Mouse (Mus musculus) intestine, embryonic 14.5 days (tissue): ENCODE data around the gene Vipr1. TPM values are rescaled to one million over a fixed set of nuclear protein-coding genes. Genes with fewer than 3 reads are reported as not detected.

Experiments used
- ATAC-seq: fragments of 200-750 bp; cut with Nextera tagmentation; replicated peaks from 2 replicates; pipeline ENCODE4 v1.8.0; 2017; ENCODE audit warnings: low read depth, moderate number of reproducible peaks, moderate TSS enrichment, moderate library complexity; ENCODE audit not compliant: low FRiP score, low TSS enrichment
- DNase-seq: peaks from one replicate; pipeline ENCODE4 v3.0.0-alpha.2; 2018; ENCODE audit warnings: low spot score
- H3K27ac ChIP-seq: fragments of 300-500 bp; sonication (generic); 2 replicates; pipeline ENCODE4 v1.5.1; 2014; ENCODE audit warnings: low read depth, mild to moderate bottlenecking, control low read depth
- H3K27me3 ChIP-seq: fragments of 300-500 bp; sonication (generic); replicated peaks from 2 replicates; pipeline ENCODE4 v1.6.1; 2014; ENCODE audit warnings: low read length, control low read depth; ENCODE audit not compliant: control insufficient read depth, insufficient read depth
- H3K36me3 ChIP-seq: fragments of 300-500 bp; sonication (generic); 2 replicates; pipeline ENCODE4 v1.6.1; 2014; ENCODE audit warnings: low read length, control low read depth; ENCODE audit not compliant: control insufficient read depth, insufficient read depth
- H3K4me1 ChIP-seq: fragments of 300-500 bp; sonication (generic); replicated peaks from 2 replicates; pipeline ENCODE4 v1.6.1; 2014; ENCODE audit warnings: low read length, control low read depth, mixed read lengths; ENCODE audit not compliant: control insufficient read depth, insufficient read depth
- H3K4me2 ChIP-seq: fragments of 300-500 bp; sonication (generic); 2 replicates; pipeline ENCODE4 v1.6.1; 2014; ENCODE audit warnings: low read length
- H3K4me3 ChIP-seq: fragments of 300-500 bp; sonication (generic); 2 replicates; pipeline ENCODE4 v1.5.1; 2014; ENCODE audit warnings: low read depth, low read length, control low read depth, mixed read lengths
- H3K9ac ChIP-seq: fragments of 300-500 bp; sonication (generic); 2 replicates; pipeline ENCODE4 v1.6.1; 2014; ENCODE audit warnings: mild to moderate bottlenecking, low read length
- H3K9me3 ChIP-seq: fragments of 300-500 bp; sonication (generic); 2 replicates; pipeline ENCODE4 v1.6.1; 2016; ENCODE audit warnings: low read length, control low read depth; ENCODE audit not compliant: control insufficient read depth
- WGBS: fragments of 180-500 bp; shearing (Covaris S2); extraction: QIAGEN DNeasy Blood & Tissue Kit; methylation state at CpG from one replicate; pipeline ENCODE4 v1.1.7; 2014; 5-methylcytosine and 5-hydroxymethylcytosine counted together
- polyA plus RNA-seq: library from polyadenylated mRNA; unstranded; fragments of >200 nt; fragmentation: Nextera tagmentation; extraction: Ambion mirVana; gene quantifications from 2 replicates; pipeline ENCODE4 v1.2.1, GENCODE M21; 2014

Gene Vipr1
- polyA plus RNA-seq, 1 experiment from 2014 or later, result 5.9 TPM

- Histone ChIP-seq H3K4me1 (peaks cover 9% of the 10 kb centered on the region), H3K4me3 (peak within 1 kb of the TSS; percentile 37), H3K4me2 (peak within 1 kb of the TSS; percentile 66), H3K27me3 (peaks cover 54% of the 10 kb centered on the region), H3K27ac (no peak within 1 kb of the TSS), H3K9me3 (no peaks in the 10 kb centered on the region), H3K9ac (peak within 1 kb of the TSS; percentile 39), H3K36me3 (no peaks in the 10 kb centered on the region)
- ATAC-seq (peak; percentile 80), DNase-seq (peak; percentile 91)
- 1% methylated on average over 26 of the region's 26 CpGs for WGBS
Observed at GRCm38 (mm10) chr9:121642001-121642400, 515 bp upstream of the Vipr1 start, which contains the start of gene Lyzl4. TSS of gene Lyzl4 (minus strand) at chr9:121642096.

- no peak overlapping the region for H3K4me3 ChIP-seq
- H3K27ac ChIP-seq, result no peak overlapping the region
- no peak overlapping the region for H3K9ac ChIP-seq
- H3K36me3 ChIP-seq, result no peaks in the 10 kb centered on the region
- no peak overlapping the region for H3K4me2 ChIP-seq
- peak; percentile 18; the same call in 1 of the 2 replicates for ATAC-seq
- 40% methylated on average over 3 of the region's 3 CpGs for WGBS
- no peaks in the 10 kb centered on the region for H3K9me3 ChIP-seq
- no peak for DNase-seq
- H3K27me3 ChIP-seq, result peaks cover 43% of the 10 kb centered on the region
- peaks cover 9% of the 10 kb centered on the region for H3K4me1 ChIP-seq
Observed at GRCm38 (mm10) chr9:121644855-121645254, 2.3 kb downstream of the Vipr1 start.

DNA sequence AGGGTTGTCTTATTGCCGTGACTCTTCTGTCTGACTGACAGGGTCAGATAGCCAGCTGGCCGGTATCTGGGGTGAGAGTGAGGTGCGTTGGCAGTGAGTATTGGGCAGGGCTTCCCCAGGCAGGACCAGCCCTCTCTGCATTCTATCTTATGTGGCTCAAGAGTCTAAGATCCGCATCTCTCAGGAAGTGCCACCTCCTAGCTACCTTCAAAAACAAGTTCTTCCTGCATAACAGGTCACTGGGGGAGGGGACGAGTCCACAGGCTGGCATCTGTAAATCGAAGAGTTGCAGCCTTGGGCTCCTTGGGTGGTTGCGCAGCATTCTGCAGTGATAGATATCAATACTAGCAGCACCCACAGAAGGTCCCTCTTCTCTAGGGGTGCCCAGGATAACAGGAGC is 4.5 kb downstream of the Vipr1 start:
- no peak overlapping the region for H3K4me2 ChIP-seq
- H3K27me3 ChIP-seq, result peaks cover 23% of the 10 kb centered on the region
- no peak overlapping the region for H3K4me3 ChIP-seq
- no peak for DNase-seq
- peaks cover 3% of the 10 kb centered on the region; the same call in 1 of the 2 replicates for H3K4me1 ChIP-seq
- no peak for ATAC-seq
- H3K9ac ChIP-seq, result no peak overlapping the region
- WGBS, result 63% methylated on average over 7 of the region's 7 CpGs
- H3K36me3 ChIP-seq, result no peaks in the 10 kb centered on the region
- H3K27ac ChIP-seq, result no peak overlapping the region
- H3K9me3 ChIP-seq, result no peaks in the 10 kb centered on the region

DNA sequence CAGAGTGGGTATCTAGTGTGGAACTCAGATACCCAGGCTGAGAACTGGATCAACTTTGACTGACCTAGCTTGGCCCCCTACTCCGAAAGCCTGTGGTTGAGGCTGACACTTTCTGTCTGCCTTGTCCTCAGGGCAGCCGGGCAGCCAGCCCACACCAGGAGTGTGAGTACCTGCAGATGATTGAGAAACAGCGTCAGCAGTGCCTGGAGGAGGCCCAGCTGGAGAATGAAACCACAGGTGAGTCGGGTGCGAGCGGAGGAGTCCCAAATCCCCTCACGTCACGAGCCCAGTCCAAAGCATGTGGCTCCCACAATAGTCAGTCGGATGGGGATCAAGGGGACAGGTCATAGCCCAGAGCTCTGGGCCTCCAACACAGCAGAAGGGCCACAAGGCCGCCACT is 11.2 kb downstream of the Vipr1 start:
- no peak overlapping the region for H3K27ac ChIP-seq
- no peaks in the 10 kb centered on the region for H3K9me3 ChIP-seq
- no peak for ATAC-seq
- H3K4me1 ChIP-seq, result no peaks in the 10 kb centered on the region
- no peak for DNase-seq
- H3K36me3 ChIP-seq, result no peaks in the 10 kb centered on the region
- no peak overlapping the region for H3K9ac ChIP-seq
- no peak overlapping the region for H3K4me3 ChIP-seq
- no peak overlapping the region for H3K4me2 ChIP-seq
- H3K27me3 ChIP-seq, result no peaks in the 10 kb centered on the region
- WGBS, result 92% methylated on average over 10 of the region's 10 CpGs

DNA sequence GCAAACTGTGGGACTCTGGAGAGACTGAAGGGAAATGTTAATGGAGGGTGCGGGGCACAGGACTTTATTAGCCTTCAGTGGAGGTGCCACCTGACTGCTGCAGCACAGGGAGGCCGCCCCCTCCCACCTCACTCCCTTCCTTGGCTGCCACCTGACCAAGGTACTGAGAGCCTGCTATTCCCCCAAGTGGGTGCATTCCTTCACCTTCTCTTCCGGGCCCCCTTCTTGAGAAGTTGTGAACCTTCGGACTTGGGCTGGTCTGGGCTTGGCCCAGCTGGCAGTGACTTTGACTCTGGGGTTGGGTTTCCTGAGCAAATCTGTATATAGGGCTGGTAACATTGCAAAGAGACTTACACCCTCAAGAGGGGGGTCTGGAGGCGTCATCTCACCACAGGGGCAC is 13.8 kb downstream of the Vipr1 start:
- Histone ChIP-seq H3K9me3 (no peaks in the 10 kb centered on the region), H3K4me2 (no peak overlapping the region), H3K27ac (no peak overlapping the region), H3K9ac (no peak overlapping the region), H3K4me1 (no peaks in the 10 kb centered on the region), H3K4me3 (no peak overlapping the region), H3K27me3 (no peaks in the 10 kb centered on the region), H3K36me3 (no peaks in the 10 kb centered on the region)
- DNase-seq (no peak), ATAC-seq (no peak)
- 77% methylated on average over 5 of the region's 5 CpGs for WGBS

DNA sequence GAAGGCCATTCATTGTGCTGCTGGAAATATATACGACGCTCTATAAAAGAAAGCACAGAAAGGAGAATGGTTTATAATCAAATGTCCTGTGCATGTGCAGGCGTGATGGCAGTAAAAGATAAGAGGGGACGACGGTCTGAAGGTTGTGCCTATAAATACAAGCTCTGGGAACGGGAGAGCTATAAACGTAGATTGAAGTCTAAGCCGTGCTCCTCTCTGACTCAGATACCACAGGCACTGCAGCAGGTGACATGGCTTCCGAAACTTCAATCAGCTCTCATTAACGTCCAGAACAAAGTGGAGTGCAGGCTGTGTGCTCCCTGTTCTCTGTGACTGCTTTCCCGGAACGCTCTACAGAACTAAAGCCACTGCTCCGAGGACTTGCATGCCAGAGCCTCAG is 14.6 kb downstream of the Vipr1 start:
- WGBS, result 39% methylated on average over 13 of the region's 13 CpGs
- no peaks in the 10 kb centered on the region for H3K9me3 ChIP-seq
- ATAC-seq (no peak), DNase-seq (no peak)
- H3K4me2 ChIP-seq, result no peak overlapping the region
- H3K9ac ChIP-seq, result no peak overlapping the region
- no peaks in the 10 kb centered on the region for H3K36me3 ChIP-seq
- no peak overlapping the region for H3K27ac ChIP-seq
- no peak overlapping the region for H3K4me3 ChIP-seq
- H3K27me3 ChIP-seq, result no peaks in the 10 kb centered on the region
- no peaks in the 10 kb centered on the region for H3K4me1 ChIP-seq

- ATAC-seq, result 0 out of 2 replicates have a peak, but pooled peaks have one; percentile 12
- Histone ChIP-seq H3K4me3 (no peak overlapping the region), H3K9me3 (no peaks in the 10 kb centered on the region), H3K4me1 (no peaks in the 10 kb centered on the region), H3K4me2 (no peak overlapping the region), H3K27me3 (no peaks in the 10 kb centered on the region), H3K36me3 (no peaks in the 10 kb centered on the region), H3K27ac (no peak overlapping the region), H3K9ac (no peak overlapping the region)
- 60% methylated on average over 7 of the region's 7 CpGs for WGBS
- no peak for DNase-seq
Observed at GRCm38 (mm10) chr9:121658248-121658647, 15.7 kb downstream of the Vipr1 start.

GRCm38 (mm10) chr9:121659791-121660190 is 17.3 kb downstream of the Vipr1 start:
- no peak for DNase-seq
- Histone ChIP-seq H3K27me3 (no peaks in the 10 kb centered on the region), H3K27ac (no peak overlapping the region), H3K4me1 (no peaks in the 10 kb centered on the region), H3K36me3 (no peaks in the 10 kb centered on the region), H3K4me3 (no peak overlapping the region), H3K9me3 (no peaks in the 10 kb centered on the region), H3K4me2 (no peak overlapping the region), H3K9ac (no peak overlapping the region)
- 74% methylated on average over 7 of the region's 7 CpGs for WGBS
- ATAC-seq, result no peak

GRCm38 (mm10) chr9:121663467-121663866 is 21.0 kb downstream of the Vipr1 start:
- WGBS, result 77% methylated on average over 6 of the region's 6 CpGs
- Histone ChIP-seq H3K4me1 (no peaks in the 10 kb centered on the region), H3K36me3 (no peaks in the 10 kb centered on the region), H3K27me3 (0 out of 2 replicates have a peak, but pooled peaks cover 2% of the 10 kb centered on the region), H3K4me2 (no peak overlapping the region), H3K9ac (no peak overlapping the region), H3K4me3 (no peak overlapping the region), H3K27ac (no peak overlapping the region), H3K9me3 (no peaks in the 10 kb centered on the region)
- DNase-seq, result no peak
- no peak for ATAC-seq
